Mouse (Mus musculus) lung, adult 2 months (tissue): ENCODE results near the gene Rnf207. TPM values are rescaled to one million over a fixed set of nuclear protein-coding genes. Genes with fewer than 3 reads are reported as not detected.

Source experiments
- DNase-seq: peaks from one replicate; pipeline ENCODE4 v3.0.0; 2022
- H3K4me1 ChIP-seq: fragments of 200-500 bp; 2 replicates; pipeline ENCODE4 v1.6.1; 2011; ENCODE audit warnings: low read length; ENCODE audit not compliant: control insufficient read depth, insufficient read depth
- H3K4me3 ChIP-seq: fragments of 200-500 bp; replicated peaks from 2 replicates; pipeline ENCODE3; 2011; ENCODE audit warnings: low read depth, mild to moderate bottlenecking, control low read depth, low read length; ENCODE audit errors: extremely low read depth
- CTCF ChIP-seq: fragments of 200-500 bp; IDR thresholded peaks from 2 replicates; pipeline ENCODE4 v1.5.1; 2011; ENCODE audit warnings: mild to moderate bottlenecking, low read length, control low read depth; ENCODE audit not compliant: insufficient read depth
- POLR2A ChIP-seq: fragments of 200-500 bp; IDR thresholded peaks from 2 replicates; pipeline ENCODE4 v1.6.1; 2011; ENCODE audit warnings: low read depth, mild to moderate bottlenecking, control low read depth, low read length, borderline replicate concordance; ENCODE audit errors: extremely low read depth
- WGBS: fragments of 180-500 bp; shearing (Covaris S2); methylation state at CpG from one replicate; pipeline ENCODE4 v1.1.7; 2018; 5-methylcytosine and 5-hydroxymethylcytosine counted together
- polyA plus RNA-seq: library from polyadenylated mRNA; depleted of rRNA; stranded (reverse); fragments of >200 nt; gene quantifications from 2 replicates; pipeline ENCODE4 v1.2.3, GENCODE M21; 2012

Gene Rnf207
- polyA plus RNA-seq, 1 experiment: 5.8 TPM

DNA sequence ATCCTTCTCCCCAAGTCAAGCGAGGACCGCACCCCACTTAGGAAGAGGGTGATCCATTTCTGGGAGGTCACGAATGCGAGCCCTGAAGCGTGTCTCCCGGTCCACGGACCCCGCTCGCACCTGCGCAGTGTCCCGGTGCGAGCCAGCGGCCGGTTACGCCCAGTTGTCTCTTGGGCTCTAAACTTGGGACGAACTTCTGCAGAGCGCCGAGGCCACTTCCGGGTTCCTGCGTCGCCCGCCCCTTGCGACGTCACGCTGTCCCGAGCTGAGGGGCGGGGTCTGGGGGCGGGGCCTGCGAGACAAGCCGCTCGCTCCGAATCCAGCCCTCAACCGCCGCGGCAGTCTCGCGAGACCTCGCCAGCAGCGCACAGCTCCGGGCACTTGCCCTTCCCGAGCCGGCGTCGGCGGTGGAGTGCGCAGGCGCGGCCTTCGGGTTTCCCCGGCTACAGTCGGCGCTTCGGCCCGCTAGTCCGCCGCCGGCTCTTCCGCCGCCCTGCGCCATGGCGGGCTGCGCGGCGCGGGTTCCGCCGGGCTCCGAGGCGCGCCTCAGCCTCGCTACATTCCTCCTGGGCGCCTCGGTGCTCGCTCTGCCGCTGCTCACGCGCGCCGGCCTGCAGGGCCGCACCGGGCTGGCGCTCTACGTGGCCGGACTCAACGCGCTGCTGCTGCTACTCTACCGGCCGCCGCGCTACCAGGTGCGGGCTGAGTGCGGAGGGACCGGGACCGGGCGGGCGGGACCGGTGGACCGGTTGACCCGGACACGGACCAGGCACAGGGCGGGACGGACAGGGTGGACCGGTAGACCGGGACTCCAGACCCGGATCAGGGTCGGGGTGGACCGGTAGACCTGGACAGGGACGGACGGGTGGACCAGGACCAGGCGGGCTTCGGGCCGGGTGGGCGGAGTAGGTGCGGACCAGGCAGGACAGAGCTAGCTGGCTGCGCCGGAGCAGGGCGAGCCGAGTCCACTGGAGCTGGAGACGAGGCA is 21.6 kb downstream of the Rnf207 start, which contains the start of gene Icmt:
Icmt (plus strand) TSS at position 354 of the 988 bp plus-strand sequence.
- WGBS: under 1% methylated on average over 117 of the region's 119 CpGs
- TF ChIP-seq CTCF (no peak), POLR2A (peak; percentile 79; the same call in 1 of the 2 replicates)
- Histone ChIP-seq H3K4me3 (peak within 1 kb of the TSS; percentile 81), H3K4me1 (peaks cover 7% of the 10 kb centered on the region; the same call in 1 of the 2 replicates)
- peak; percentile 99 for DNase-seq

DNA sequence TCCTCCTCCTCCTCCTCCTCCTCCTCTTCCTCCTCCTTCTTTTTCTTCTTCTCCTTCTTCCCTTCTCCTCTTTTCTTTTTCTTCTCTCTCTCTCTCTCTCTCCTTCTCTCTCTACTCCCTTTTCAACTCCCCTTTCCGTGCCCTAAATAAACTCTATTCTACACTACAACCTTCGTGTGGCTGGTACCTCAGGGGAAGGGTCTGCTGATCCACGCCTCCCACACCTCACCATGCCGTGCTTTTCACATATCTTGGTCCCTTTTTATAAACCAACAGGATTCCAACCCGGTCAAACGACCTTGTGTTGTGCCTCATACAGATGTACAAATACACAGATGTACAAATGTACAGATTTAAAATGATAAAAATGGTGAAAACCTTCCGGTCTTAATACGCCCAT is 22.4 kb downstream of the Rnf207 start:
- no peak for DNase-seq
- WGBS: 4% methylated on average over 8 of the region's 8 CpGs
- peaks cover 7% of the 10 kb centered on the region; the same call in 1 of the 2 replicates for H3K4me1 ChIP-seq
- peak overlapping the region; percentile 67 for H3K4me3 ChIP-seq
- no peak for TF ChIP-seq POLR2A
- TF ChIP-seq CTCF: no peak

- no peak for DNase-seq
- Histone ChIP-seq H3K4me3 (no peak overlapping the region), H3K4me1 (peaks cover 7% of the 10 kb centered on the region; the same call in 1 of the 2 replicates)
- no peak for TF ChIP-seq CTCF
- no peak for TF ChIP-seq POLR2A
- WGBS: 17% methylated on average over 4 of the region's 4 CpGs
Observed at GRCm38 (mm10) chr4:152295916-152296315, 22.9 kb downstream of the Rnf207 start.

GRCm38 (mm10) chr4:152294188-152294929 is 24.4 kb downstream of the Rnf207 start:
- peaks cover 7% of the 10 kb centered on the region; the same call in 1 of the 2 replicates for H3K4me1 ChIP-seq
- no peak for DNase-seq
- TF ChIP-seq POLR2A: no peak
- 0 out of 2 replicates have a peak, but pooled peaks have one; percentile 2 for TF ChIP-seq CTCF
- H3K4me3 ChIP-seq: no peak overlapping the region
- 33% methylated on average over 10 of the region's 10 CpGs for WGBS

DNA sequence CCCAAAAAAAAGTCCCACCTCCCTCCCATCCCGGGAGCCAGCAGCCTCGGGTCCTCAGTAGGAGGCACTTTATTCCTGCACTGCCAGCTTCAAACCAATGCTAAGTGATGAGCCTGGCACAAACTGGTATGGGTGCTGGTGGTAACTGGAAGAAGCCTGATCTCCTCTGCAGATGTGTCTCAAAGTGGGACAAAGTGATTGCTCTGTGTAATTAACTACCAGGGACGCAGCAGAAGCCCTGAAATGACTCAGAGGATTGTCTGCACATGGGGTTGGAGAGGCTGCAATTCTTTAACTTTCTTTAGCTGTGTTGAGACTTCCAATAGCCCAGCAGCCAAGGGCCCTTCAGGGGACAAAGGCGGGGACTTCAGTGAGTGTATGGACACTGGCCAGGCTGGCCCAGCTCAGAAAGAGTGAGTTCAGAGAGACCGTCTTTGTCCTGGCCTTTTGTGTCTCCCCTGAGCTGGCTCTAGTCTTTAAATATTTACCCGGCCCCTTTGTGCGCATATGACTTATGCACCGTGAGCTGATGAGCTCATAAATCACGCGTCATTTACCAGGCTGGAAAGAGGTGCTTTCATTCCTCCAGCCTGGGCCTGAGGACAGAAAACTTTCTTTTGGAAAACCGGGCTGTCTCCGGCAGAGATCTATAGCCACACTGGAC is 26.6 kb downstream of the Rnf207 start:
- Histone ChIP-seq H3K4me3 (no peak overlapping the region), H3K4me1 (peaks cover 2% of the 10 kb centered on the region; the same call in 1 of the 2 replicates)
- no peak for DNase-seq
- TF ChIP-seq POLR2A (no peak), CTCF (no peak)
- 30% methylated on average over 12 of the region's 12 CpGs for WGBS

DNA sequence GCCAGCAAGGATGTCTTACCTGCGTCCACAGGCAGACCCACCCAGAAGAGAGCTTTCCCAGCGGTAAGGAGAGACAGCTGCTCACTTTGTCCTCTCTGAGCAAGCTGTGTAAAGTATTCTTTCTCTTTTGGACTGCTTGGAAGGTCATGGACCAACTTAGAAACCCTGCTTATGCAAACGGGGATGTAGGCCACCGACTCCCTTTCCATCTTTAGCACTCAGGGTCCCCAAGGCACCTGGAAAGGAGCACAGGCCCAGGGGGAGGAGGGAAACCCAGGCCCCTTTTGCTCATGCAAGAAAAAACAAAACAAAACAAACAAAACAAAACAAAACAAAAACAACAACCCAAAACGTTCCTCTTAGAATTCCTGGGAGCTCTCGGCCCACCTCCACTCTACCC is 27.2 kb downstream of the Rnf207 start, which contains the start of gene Hes3:
Hes3 (minus strand) TSS at position 101 of the 400 bp plus-strand sequence.
- Histone ChIP-seq H3K4me1 (peaks cover 2% of the 10 kb centered on the region; the same call in 1 of the 2 replicates), H3K4me3 (no peak within 1 kb of the TSS)
- WGBS: 40% methylated on average over 6 of the region's 6 CpGs
- DNase-seq: no peak
- TF ChIP-seq POLR2A (no peak), CTCF (no peak)

DNA sequence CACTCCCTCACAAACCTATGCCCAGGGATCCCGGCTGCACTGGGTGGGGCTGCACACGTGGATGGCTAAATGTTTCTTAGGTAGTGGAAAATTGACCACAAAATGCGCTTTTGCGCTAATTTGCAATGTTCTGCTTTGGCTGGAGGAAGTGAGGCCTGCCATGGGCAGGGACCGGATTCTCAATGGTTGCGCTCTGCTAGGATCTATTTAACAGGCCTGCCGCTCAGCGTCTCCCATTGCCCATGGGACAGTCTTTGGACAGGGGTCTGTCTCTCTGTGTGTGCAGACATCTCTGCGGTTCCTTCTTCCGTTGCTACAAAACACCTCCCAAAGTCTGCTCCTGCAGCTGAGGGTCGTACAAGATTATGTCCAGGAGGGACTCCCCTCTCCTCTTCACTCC is 27.8 kb downstream of the Rnf207 start:
- WGBS: 31% methylated on average over 11 of the region's 11 CpGs
- TF ChIP-seq CTCF (no peak), POLR2A (no peak)
- Histone ChIP-seq H3K4me1 (no peaks in the 10 kb centered on the region), H3K4me3 (no peak overlapping the region)
- no peak for DNase-seq

- Histone ChIP-seq H3K4me3 (no peak overlapping the region), H3K4me1 (no peaks in the 10 kb centered on the region)
- no peak for TF ChIP-seq CTCF
- TF ChIP-seq POLR2A: no peak
- DNase-seq: no peak
- 2% methylated on average over 39 of the region's 39 CpGs for WGBS
Observed at GRCm38 (mm10) chr4:152290385-152290784, 28.4 kb downstream of the Rnf207 start.

GRCm38 (mm10) chr4:152288398-152288945 is 30.3 kb downstream of the Rnf207 start:
- no peak for TF ChIP-seq CTCF
- peaks cover under 1% of the 10 kb centered on the region; the same call in 1 of the 2 replicates for H3K4me1 ChIP-seq
- no peak overlapping the region for H3K4me3 ChIP-seq
- DNase-seq: no peak
- WGBS: 53% methylated on average over 18 of the region's 18 CpGs
